Mouse (Mus musculus): Measurements from ENCODE around the gene Wdfy3. TPM values are rescaled to one million over a fixed set of nuclear protein-coding genes. Genes with fewer than 3 reads are reported as not detected.

The Wdfy3 gene
- polyA plus RNA-seq, 1 experiment from 2014 or later, result 33.2 TPM

DNA sequence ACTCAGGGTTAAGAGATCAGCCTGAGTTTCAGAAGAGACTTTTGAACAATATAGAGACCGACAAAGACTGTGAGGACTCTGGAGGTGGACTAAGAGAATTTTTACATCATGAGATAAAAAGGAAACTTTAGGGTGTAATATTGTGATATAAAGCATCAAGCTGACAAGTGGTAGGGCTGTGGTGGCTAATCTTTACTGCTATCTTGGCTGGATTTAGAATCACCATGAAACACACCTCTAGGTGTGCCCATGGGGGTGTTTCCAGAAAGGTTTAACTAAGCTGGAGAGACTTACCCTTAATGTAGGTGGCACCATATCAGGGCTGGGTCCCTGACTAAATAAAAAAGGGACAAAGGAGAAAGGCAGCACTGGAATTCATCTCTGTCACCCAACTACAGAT lies 19.0 kb downstream of the Wdfy3 start:
- 92% methylated on average over 1 of the region's 1 CpGs for WGBS
- 0 out of 2 replicates have a peak, but pooled peaks cover 3% of the 10 kb centered on the region for H3K4me1 ChIP-seq (replicated peaks; ENCODE audit: control insufficient read depth, insufficient read depth, low read length)
- no peaks in the 10 kb centered on the region for H3K27me3 ChIP-seq (ENCODE audit: control insufficient read depth, insufficient read depth, low read length)
- H3K4me3 ChIP-seq (ENCODE audit: low read depth, low read length), result no peak overlapping the region
- ATAC-seq (ENCODE audit: low FRiP score) (no peak), DNase-seq (ENCODE audit: low spot score) (no peak)
- H3K27ac ChIP-seq (ENCODE audit: low read depth, low read length), result no peak overlapping the region
- H3K9ac ChIP-seq (ENCODE audit: low read depth, low read length), result no peak overlapping the region
- H3K4me2 ChIP-seq (replicated peaks; ENCODE audit: low read depth, low read length), result no peak overlapping the region
- no peaks in the 10 kb centered on the region for H3K9me3 ChIP-seq (ENCODE audit: control insufficient read depth, low read length)
- H3K36me3 ChIP-seq (ENCODE audit: control insufficient read depth, insufficient read depth, low read length), result no peaks in the 10 kb centered on the region

DNA sequence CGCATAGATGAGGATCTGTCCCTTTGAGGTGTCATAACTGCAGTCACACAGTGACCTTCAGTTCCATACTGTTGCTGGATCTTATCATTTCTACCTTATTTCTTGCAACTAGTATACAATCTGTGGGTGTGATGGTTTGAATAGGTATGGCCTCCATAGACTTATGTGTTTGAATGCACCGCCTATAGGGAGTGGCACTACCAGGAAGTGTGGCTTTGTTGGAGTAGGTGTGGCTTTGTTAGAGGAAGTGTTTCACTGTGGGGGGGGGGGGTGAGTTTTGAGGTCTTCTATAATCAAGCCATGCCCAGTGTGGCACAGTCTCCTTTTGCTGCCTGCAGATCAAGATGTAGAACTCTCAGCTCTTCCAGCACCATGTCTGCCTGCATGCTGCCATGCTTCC lies 21.3 kb downstream of the Wdfy3 start:
- Histone ChIP-seq H3K9ac (ENCODE audit: low read depth, low read length) (no peak overlapping the region), H3K36me3 (ENCODE audit: control insufficient read depth, insufficient read depth, low read length) (no peaks in the 10 kb centered on the region), H3K27me3 (ENCODE audit: control insufficient read depth, insufficient read depth, low read length) (no peaks in the 10 kb centered on the region), H3K9me3 (ENCODE audit: control insufficient read depth, low read length) (no peaks in the 10 kb centered on the region), H3K4me1 (replicated peaks; ENCODE audit: control insufficient read depth, insufficient read depth, low read length) (no peaks in the 10 kb centered on the region), H3K4me3 (ENCODE audit: low read depth, low read length) (no peak overlapping the region), H3K27ac (ENCODE audit: low read depth, low read length) (no peak overlapping the region), H3K4me2 (replicated peaks; ENCODE audit: low read depth, low read length) (no peak overlapping the region)
- DNase-seq (ENCODE audit: low spot score), result no peak
- no peak for ATAC-seq (ENCODE audit: low FRiP score)
- WGBS, result 96% methylated on average over 2 of the region's 2 CpGs

DNA sequence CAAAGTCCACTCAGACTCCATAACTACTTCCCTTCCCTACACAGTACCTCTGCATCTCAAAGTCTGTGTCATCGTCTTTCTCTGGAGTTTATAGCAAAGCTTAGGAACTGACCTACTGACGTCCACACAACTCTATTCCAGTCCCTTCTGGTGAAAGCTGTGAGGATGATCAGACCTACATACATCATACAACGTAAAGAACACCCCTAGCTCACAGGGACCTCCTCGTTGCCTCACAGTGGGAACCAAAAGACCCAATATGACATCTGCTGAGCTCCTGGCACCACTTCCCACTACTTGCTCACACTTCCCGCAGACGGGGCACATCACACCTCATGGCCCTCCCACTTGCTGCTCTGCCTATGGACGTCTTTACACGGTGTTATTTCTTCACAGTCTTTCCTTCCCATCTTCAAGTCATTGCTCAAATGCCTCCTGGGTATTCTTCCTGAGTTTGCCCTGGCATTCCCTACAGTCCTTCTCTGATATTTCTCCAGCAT lies 23.1 kb downstream of the Wdfy3 start:
- DNase-seq (ENCODE audit: low spot score) (no peak), ATAC-seq (ENCODE audit: low FRiP score) (no peak)
- Histone ChIP-seq H3K36me3 (ENCODE audit: control insufficient read depth, insufficient read depth, low read length) (no peaks in the 10 kb centered on the region), H3K4me3 (ENCODE audit: low read depth, low read length) (no peak overlapping the region), H3K27ac (ENCODE audit: low read depth, low read length) (no peak overlapping the region), H3K4me2 (replicated peaks; ENCODE audit: low read depth, low read length) (no peak overlapping the region), H3K9me3 (ENCODE audit: control insufficient read depth, low read length) (no peaks in the 10 kb centered on the region), H3K9ac (ENCODE audit: low read depth, low read length) (no peak overlapping the region), H3K27me3 (ENCODE audit: control insufficient read depth, insufficient read depth, low read length) (no peaks in the 10 kb centered on the region), H3K4me1 (replicated peaks; ENCODE audit: control insufficient read depth, insufficient read depth, low read length) (no peaks in the 10 kb centered on the region)
- WGBS, result 89% methylated on average over 8 of the region's 8 CpGs

DNA sequence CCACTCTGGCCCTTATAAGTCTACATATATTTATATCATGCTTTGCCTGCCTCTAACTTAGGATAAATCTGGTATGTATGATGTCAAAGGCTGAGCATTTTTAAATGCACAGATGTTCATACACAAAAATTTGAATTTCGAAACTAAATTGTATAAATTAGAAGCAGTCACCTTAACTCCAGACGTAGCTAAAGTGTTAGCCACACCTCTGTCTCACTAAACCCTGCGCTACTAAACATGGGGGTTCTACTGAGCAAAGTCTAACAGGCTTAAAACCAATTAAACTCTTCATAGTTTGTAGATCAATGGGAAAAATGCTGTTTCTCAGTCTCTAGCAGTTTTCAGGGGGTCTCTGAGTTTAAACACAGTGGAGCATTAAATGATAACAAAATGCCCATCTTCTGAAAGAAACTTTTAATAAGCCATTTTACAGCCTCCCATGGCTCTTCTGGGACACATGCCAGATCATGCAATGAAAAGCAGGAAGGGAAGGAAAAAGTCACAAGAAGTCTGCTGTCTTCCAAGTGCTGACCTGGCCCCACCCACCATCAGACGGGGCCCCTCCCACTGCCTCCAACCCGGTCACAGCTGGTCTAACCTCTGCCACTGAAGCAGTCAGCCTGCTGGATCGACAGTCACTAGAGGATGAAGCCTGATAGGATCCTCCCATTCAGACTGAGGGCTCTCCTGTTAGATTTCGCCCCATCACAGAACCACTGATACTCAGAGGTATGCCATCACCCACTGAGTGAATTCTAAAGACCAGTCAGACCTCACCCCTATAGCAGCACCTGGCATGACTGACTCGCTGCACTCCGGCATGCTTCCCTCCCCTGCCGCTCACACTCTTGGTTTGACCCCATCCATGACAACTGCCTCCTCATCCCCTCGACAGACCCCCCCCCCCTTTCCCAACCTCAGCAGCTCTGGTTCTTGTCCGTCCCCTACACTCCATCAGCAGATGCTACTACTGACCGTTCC lies 23.8 kb downstream of the Wdfy3 start:
- WGBS, result 85% methylated on average over 13 of the region's 13 CpGs
- H3K4me2 ChIP-seq (replicated peaks; ENCODE audit: low read depth, low read length), result no peak overlapping the region
- H3K9me3 ChIP-seq (ENCODE audit: control insufficient read depth, low read length), result no peaks in the 10 kb centered on the region
- no peak overlapping the region for H3K4me3 ChIP-seq (ENCODE audit: low read depth, low read length)
- H3K36me3 ChIP-seq (ENCODE audit: control insufficient read depth, insufficient read depth, low read length), result no peaks in the 10 kb centered on the region
- no peaks in the 10 kb centered on the region for H3K4me1 ChIP-seq (replicated peaks; ENCODE audit: control insufficient read depth, insufficient read depth, low read length)
- H3K27ac ChIP-seq (ENCODE audit: low read depth, low read length), result no peak overlapping the region
- ATAC-seq (ENCODE audit: low FRiP score) (no peak), DNase-seq (ENCODE audit: low spot score) (no peak)
- no peaks in the 10 kb centered on the region for H3K27me3 ChIP-seq (ENCODE audit: control insufficient read depth, insufficient read depth, low read length)
- no peak overlapping the region for H3K9ac ChIP-seq (ENCODE audit: low read depth, low read length)

DNA sequence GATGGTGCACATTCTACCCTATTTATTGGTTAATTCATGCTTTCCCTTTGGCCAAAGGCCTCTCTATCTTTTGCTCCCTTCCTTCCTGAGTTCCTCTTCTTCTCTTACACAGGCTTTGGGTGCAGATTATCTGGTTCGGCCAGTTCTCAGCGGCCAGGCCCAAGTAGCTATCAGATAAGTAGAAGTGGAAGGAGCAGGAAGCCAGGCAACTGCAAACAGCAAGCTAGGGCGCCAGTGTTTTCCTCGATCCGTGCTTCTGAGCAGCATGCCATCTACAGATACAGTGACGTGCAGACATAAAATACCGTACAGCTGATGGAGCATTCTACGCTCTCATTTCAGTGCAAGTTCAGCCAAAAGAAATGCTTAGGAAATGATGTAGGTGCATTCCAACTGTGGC lies 24.5 kb downstream of the Wdfy3 start:
- Histone ChIP-seq H3K27ac (ENCODE audit: low read depth, low read length) (no peak overlapping the region), H3K4me3 (ENCODE audit: low read depth, low read length) (no peak overlapping the region), H3K4me1 (replicated peaks; ENCODE audit: control insufficient read depth, insufficient read depth, low read length) (no peaks in the 10 kb centered on the region), H3K9me3 (ENCODE audit: control insufficient read depth, low read length) (no peaks in the 10 kb centered on the region), H3K36me3 (ENCODE audit: control insufficient read depth, insufficient read depth, low read length) (no peaks in the 10 kb centered on the region), H3K9ac (ENCODE audit: low read depth, low read length) (no peak overlapping the region), H3K4me2 (replicated peaks; ENCODE audit: low read depth, low read length) (no peak overlapping the region), H3K27me3 (ENCODE audit: control insufficient read depth, insufficient read depth, low read length) (no peaks in the 10 kb centered on the region)
- DNase-seq (ENCODE audit: low spot score) (no peak), ATAC-seq (ENCODE audit: low FRiP score) (no peak)
- WGBS, result 93% methylated on average over 8 of the region's 8 CpGs

DNA sequence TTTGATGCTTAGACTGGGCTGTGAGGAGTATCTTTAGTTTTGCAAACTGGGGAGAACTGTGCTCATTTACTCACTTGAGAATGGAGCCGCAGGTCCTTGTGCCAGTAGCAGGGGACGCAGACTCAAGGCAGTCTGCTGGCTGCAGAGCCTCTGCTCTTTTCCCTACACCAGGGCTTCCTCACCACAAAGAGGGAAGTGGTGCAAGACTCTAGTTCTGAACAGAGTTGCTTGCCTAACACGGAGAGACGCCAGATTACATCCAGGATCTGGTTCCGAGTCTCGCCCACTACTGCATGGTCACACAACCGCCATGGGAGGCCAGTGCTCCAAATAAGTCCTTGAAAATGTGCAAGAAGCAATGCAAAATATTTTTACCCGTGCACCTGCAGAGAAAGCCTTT lies 36.4 kb downstream of the Wdfy3 start:
- DNase-seq (ENCODE audit: low spot score) (no peak), ATAC-seq (ENCODE audit: low FRiP score) (no peak)
- Histone ChIP-seq H3K27ac (ENCODE audit: low read depth, low read length) (no peak overlapping the region), H3K36me3 (ENCODE audit: control insufficient read depth, insufficient read depth, low read length) (peaks cover 12% of the 10 kb centered on the region; the same call in 1 of the 2 replicates), H3K9ac (ENCODE audit: low read depth, low read length) (no peak overlapping the region), H3K27me3 (ENCODE audit: control insufficient read depth, insufficient read depth, low read length) (no peaks in the 10 kb centered on the region), H3K9me3 (ENCODE audit: control insufficient read depth, low read length) (no peaks in the 10 kb centered on the region), H3K4me1 (replicated peaks; ENCODE audit: control insufficient read depth, insufficient read depth, low read length) (no peaks in the 10 kb centered on the region), H3K4me2 (replicated peaks; ENCODE audit: low read depth, low read length) (no peak overlapping the region), H3K4me3 (ENCODE audit: low read depth, low read length) (no peak overlapping the region)
- 93% methylated on average over 8 of the region's 8 CpGs for WGBS

DNA sequence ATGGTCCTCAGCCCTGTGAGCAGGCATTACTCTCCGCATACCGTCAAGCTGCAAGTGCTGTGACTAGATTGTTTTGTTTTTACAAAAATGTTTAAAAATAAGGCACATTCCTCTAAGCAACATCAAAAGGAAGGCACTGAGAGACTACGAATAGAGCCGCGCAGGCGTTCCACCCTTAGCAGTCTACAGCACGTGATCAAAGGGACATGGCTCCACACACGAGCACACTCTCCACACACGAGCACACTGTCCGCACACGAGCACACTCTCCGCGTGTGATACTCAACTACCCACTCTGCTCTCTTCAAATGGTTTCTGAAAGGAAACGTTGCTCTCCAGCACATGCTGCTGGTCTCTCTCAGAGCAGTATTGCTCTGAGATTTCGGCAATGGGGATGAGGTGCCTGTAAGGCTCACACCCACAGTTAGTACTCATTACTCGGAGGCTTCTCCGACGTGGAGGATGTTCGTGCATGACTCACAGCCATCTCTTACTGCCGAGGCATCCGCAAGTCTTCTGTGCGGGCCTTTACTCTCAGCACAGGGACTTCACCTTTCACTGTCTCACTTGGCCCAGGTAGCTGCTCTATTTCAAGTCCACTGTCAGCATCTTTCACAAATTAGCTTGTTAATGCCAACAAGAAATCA lies 37.0 kb downstream of the Wdfy3 start:
- Histone ChIP-seq H3K4me3 (ENCODE audit: low read depth, low read length) (no peak overlapping the region), H3K4me1 (replicated peaks; ENCODE audit: control insufficient read depth, insufficient read depth, low read length) (no peaks in the 10 kb centered on the region), H3K27ac (ENCODE audit: low read depth, low read length) (no peak overlapping the region), H3K9ac (ENCODE audit: low read depth, low read length) (no peak overlapping the region), H3K36me3 (ENCODE audit: control insufficient read depth, insufficient read depth, low read length) (peaks cover 12% of the 10 kb centered on the region; the same call in 1 of the 2 replicates), H3K4me2 (replicated peaks; ENCODE audit: low read depth, low read length) (no peak overlapping the region), H3K27me3 (ENCODE audit: control insufficient read depth, insufficient read depth, low read length) (no peaks in the 10 kb centered on the region), H3K9me3 (ENCODE audit: control insufficient read depth, low read length) (no peaks in the 10 kb centered on the region)
- DNase-seq (ENCODE audit: low spot score) (no peak), ATAC-seq (ENCODE audit: low FRiP score) (no peak)
- 91% methylated on average over 22 of the region's 22 CpGs for WGBS

DNA sequence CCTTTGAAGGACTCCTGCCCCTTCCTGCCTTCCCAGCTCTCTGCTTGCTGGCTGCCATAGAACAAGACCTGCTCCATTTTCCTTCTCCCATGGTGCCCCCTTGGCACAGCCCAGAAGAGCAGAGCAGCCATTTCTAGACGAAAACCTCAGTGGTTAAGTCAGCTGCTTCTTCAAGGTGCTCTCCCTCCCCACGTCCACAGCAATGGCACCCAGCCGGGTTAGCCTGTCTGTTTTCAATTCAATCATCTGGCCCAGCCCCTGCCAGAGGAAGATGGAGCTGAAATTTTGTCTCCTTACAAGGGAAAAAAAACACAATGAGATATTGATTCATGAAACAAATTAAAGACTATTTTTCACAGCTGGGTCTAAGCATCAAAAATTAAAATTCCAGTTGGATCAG lies 37.5 kb downstream of the Wdfy3 start:
- no peaks in the 10 kb centered on the region for H3K4me1 ChIP-seq (replicated peaks; ENCODE audit: control insufficient read depth, insufficient read depth, low read length)
- H3K27ac ChIP-seq (ENCODE audit: low read depth, low read length), result no peak overlapping the region
- ATAC-seq (ENCODE audit: low FRiP score) (no peak), DNase-seq (ENCODE audit: low spot score) (no peak)
- H3K27me3 ChIP-seq (ENCODE audit: control insufficient read depth, insufficient read depth, low read length), result no peaks in the 10 kb centered on the region
- 82% methylated on average over 3 of the region's 3 CpGs for WGBS
- peaks cover 12% of the 10 kb centered on the region; the same call in 1 of the 2 replicates for H3K36me3 ChIP-seq (ENCODE audit: control insufficient read depth, insufficient read depth, low read length)
- no peak overlapping the region for H3K4me3 ChIP-seq (ENCODE audit: low read depth, low read length)
- H3K9ac ChIP-seq (ENCODE audit: low read depth, low read length), result no peak overlapping the region
- no peaks in the 10 kb centered on the region for H3K9me3 ChIP-seq (ENCODE audit: control insufficient read depth, low read length)
- no peak overlapping the region for H3K4me2 ChIP-seq (replicated peaks; ENCODE audit: low read depth, low read length)

Measured in hindbrain, embryonic 11.5 days (tissue).